Mouse (Mus musculus): ENCODE measurements around the gene Rnpc3. TPM values are rescaled to one million over a fixed set of nuclear protein-coding genes. Genes with fewer than 3 reads are reported as not detected.

The Rnpc3 gene
- polyA plus RNA-seq, 1 experiment from 2014 or later, result 30.0 TPM

GRCm38 (mm10) chr3:113590844-113591243 lies 39.1 kb downstream of the Rnpc3 start:
- H3K36me3 ChIP-seq (ENCODE audit: control insufficient read depth, insufficient read depth, low read length), result no peaks in the 10 kb centered on the region
- no peak overlapping the region for H3K4me2 ChIP-seq
- no peaks in the 10 kb centered on the region for H3K9me3 ChIP-seq (replicated peaks; ENCODE audit: control insufficient read depth, low read length)
- no peaks in the 10 kb centered on the region for H3K27me3 ChIP-seq (ENCODE audit: control insufficient read depth, insufficient read depth, low read length)
- no peak overlapping the region for H3K27ac ChIP-seq (ENCODE audit: low read depth, low read length)
- no peak overlapping the region for H3K9ac ChIP-seq (ENCODE audit: low read depth, low read length)
- no peaks in the 10 kb centered on the region for H3K4me1 ChIP-seq (ENCODE audit: control insufficient read depth, insufficient read depth, low read length)
- 72% methylated on average over 1 of the region's 1 CpGs for WGBS (ENCODE audit: insufficient replicate concordance)
- H3K4me3 ChIP-seq (ENCODE audit: low read depth, low read length), result no peak overlapping the region
- no peak for ATAC-seq (replicated peaks; ENCODE audit: insufficient number of reproducible peaks, low FRiP score, low TSS enrichment)

GRCm38 (mm10) chr3:113574578-113574977 lies 55.4 kb downstream of the Rnpc3 start:
- H3K9me3 ChIP-seq (replicated peaks; ENCODE audit: control insufficient read depth, low read length), result no peaks in the 10 kb centered on the region
- H3K9ac ChIP-seq (ENCODE audit: low read depth, low read length), result no peak overlapping the region
- no peaks in the 10 kb centered on the region for H3K27me3 ChIP-seq (ENCODE audit: control insufficient read depth, insufficient read depth, low read length)
- H3K36me3 ChIP-seq (ENCODE audit: control insufficient read depth, insufficient read depth, low read length), result no peaks in the 10 kb centered on the region
- H3K27ac ChIP-seq (ENCODE audit: low read depth, low read length), result no peak overlapping the region
- no peak overlapping the region for H3K4me3 ChIP-seq (ENCODE audit: low read depth, low read length)
- 76% methylated on average over 4 of the region's 4 CpGs for WGBS (ENCODE audit: insufficient replicate concordance)
- H3K4me1 ChIP-seq (ENCODE audit: control insufficient read depth, insufficient read depth, low read length), result no peaks in the 10 kb centered on the region
- no peak for ATAC-seq (replicated peaks; ENCODE audit: insufficient number of reproducible peaks, low FRiP score, low TSS enrichment)
- H3K4me2 ChIP-seq, result no peak overlapping the region

GRCm38 (mm10) chr3:113574138-113574537 lies 55.8 kb downstream of the Rnpc3 start:
- Histone ChIP-seq H3K4me2 (no peak overlapping the region), H3K4me3 (ENCODE audit: low read depth, low read length) (no peak overlapping the region), H3K36me3 (ENCODE audit: control insufficient read depth, insufficient read depth, low read length) (no peaks in the 10 kb centered on the region), H3K9ac (ENCODE audit: low read depth, low read length) (no peak overlapping the region), H3K27ac (ENCODE audit: low read depth, low read length) (no peak overlapping the region), H3K4me1 (ENCODE audit: control insufficient read depth, insufficient read depth, low read length) (no peaks in the 10 kb centered on the region), H3K27me3 (ENCODE audit: control insufficient read depth, insufficient read depth, low read length) (no peaks in the 10 kb centered on the region), H3K9me3 (replicated peaks; ENCODE audit: control insufficient read depth, low read length) (no peaks in the 10 kb centered on the region)
- WGBS (ENCODE audit: insufficient replicate concordance), result 61% methylated on average over 2 of the region's 2 CpGs
- no peak for ATAC-seq (replicated peaks; ENCODE audit: insufficient number of reproducible peaks, low FRiP score, low TSS enrichment)

GRCm38 (mm10) chr3:113572158-113572557 lies 57.8 kb downstream of the Rnpc3 start:
- H3K36me3 ChIP-seq (ENCODE audit: control insufficient read depth, insufficient read depth, low read length), result no peaks in the 10 kb centered on the region
- H3K4me3 ChIP-seq (ENCODE audit: low read depth, low read length), result no peak overlapping the region
- H3K4me2 ChIP-seq, result no peak overlapping the region
- ATAC-seq (replicated peaks; ENCODE audit: insufficient number of reproducible peaks, low FRiP score, low TSS enrichment), result no peak
- WGBS (ENCODE audit: insufficient replicate concordance), result 78% methylated on average over 3 of the region's 3 CpGs
- no peaks in the 10 kb centered on the region for H3K9me3 ChIP-seq (replicated peaks; ENCODE audit: control insufficient read depth, low read length)
- no peaks in the 10 kb centered on the region for H3K4me1 ChIP-seq (ENCODE audit: control insufficient read depth, insufficient read depth, low read length)
- H3K9ac ChIP-seq (ENCODE audit: low read depth, low read length), result no peak overlapping the region
- no peak overlapping the region for H3K27ac ChIP-seq (ENCODE audit: low read depth, low read length)
- no peaks in the 10 kb centered on the region for H3K27me3 ChIP-seq (ENCODE audit: control insufficient read depth, insufficient read depth, low read length)

Other genes with a start within 250 kb of the Rnpc3 start
- gene Amy2a1, start 97.7 kb downstream of the Rnpc3 start, polyA plus RNA-seq (2014; fragmentation: Nextera tagmentation; extraction: Ambion mirVana), result not detected in 2 replicates
- 0.62 and 1.5 TPM in 2 replicates for gene Amy1, start 23.4 kb downstream of the Rnpc3 start, polyA plus RNA-seq (2014; fragmentation: Nextera tagmentation; extraction: Ambion mirVana)

All from heart, embryonic 11.5 days (tissue).